Mouse (Mus musculus) right cerebral cortex, postnatal 25 days (tissue): ENCODE measurements around the gene Cbfa2t3.

Experiments
- DNase-seq: peaks from one replicate; pipeline ENCODE4 v3.0.0; 2022

Gene Cbfa2t3

GRCm38 (mm10) chr8:122600666-122601065 lies 98.2 kb downstream of the Cbfa2t3 start:
- no peak for DNase-seq

- DNase-seq, result no peak
Observed at GRCm38 (mm10) chr8:122596031-122596430, 102.9 kb downstream of the Cbfa2t3 start.

- no peak for DNase-seq
Observed at GRCm38 (mm10) chr8:122593783-122594507, 105.0 kb downstream of the Cbfa2t3 start.

- DNase-seq, result no peak
Observed at GRCm38 (mm10) chr8:122593240-122593639, 105.7 kb downstream of the Cbfa2t3 start.

GRCm38 (mm10) chr8:122586749-122587148 lies 112.2 kb downstream of the Cbfa2t3 start:
- DNase-seq, result no peak

GRCm38 (mm10) chr8:122586171-122586570 lies 112.7 kb downstream of the Cbfa2t3 start:
- DNase-seq, result no peak

GRCm38 (mm10) chr8:122585411-122585891 lies 113.5 kb downstream of the Cbfa2t3 start:
- DNase-seq, result no peak

GRCm38 (mm10) chr8:122584981-122585380 lies 113.9 kb downstream of the Cbfa2t3 start:
- no peak for DNase-seq

GRCm38 (mm10) chr8:122580926-122581325 lies 118.0 kb downstream of the Cbfa2t3 start:
- DNase-seq, result no peak

- no peak for DNase-seq
Observed at GRCm38 (mm10) chr8:122579196-122579595, 119.7 kb downstream of the Cbfa2t3 start.

- DNase-seq, result no peak
Observed at GRCm38 (mm10) chr8:122577116-122577515, 121.8 kb downstream of the Cbfa2t3 start.

- peak; percentile 93 for DNase-seq
Observed at GRCm38 (mm10) chr8:122576648-122577022, 122.3 kb downstream of the Cbfa2t3 start, which contains the start of gene Aprt. TSS of gene Aprt (minus strand) at chr8:122576909.

GRCm38 (mm10) chr8:122575735-122576647 lies 122.9 kb downstream of the Cbfa2t3 start:
- no peak for DNase-seq

- no peak for DNase-seq
Observed at GRCm38 (mm10) chr8:122575286-122575685, 123.6 kb downstream of the Cbfa2t3 start.
